Mouse (Mus musculus) embryo, embryonic 11 days (tissue): ENCODE measurements around the gene Cmpk2.
"Not testable (repeated sequence)": the region's sequence is repeated elsewhere in the genome, so short reads cannot be mapped to it uniquely, and the experiment has no call there.

Experiments used
- DNase-seq: peaks from one replicate; pipeline ENCODE4 v3.0.0-alpha.2; 2015

Cmpk2 gene

GRCm38 (mm10) chr12:26485738-26486580, 17.0 kb downstream of the Cmpk2 start:
- DNase-seq = not testable (repeated sequence)

- DNase-seq = peak; percentile 78
Observed at GRCm38 (mm10) chr12:26487874-26488616, 19.0 kb downstream of the Cmpk2 start.

GRCm38 (mm10) chr12:26488617-26489274, 19.7 kb downstream of the Cmpk2 start:
- DNase-seq = no peak

GRCm38 (mm10) chr12:26489942-26490341, 20.9 kb downstream of the Cmpk2 start:
- peak; percentile 16 for DNase-seq

GRCm38 (mm10) chr12:26501042-26501441, 32.0 kb downstream of the Cmpk2 start:
- DNase-seq = no peak

- DNase-seq = no peak
Observed at GRCm38 (mm10) chr12:26510971-26511370, 42.0 kb downstream of the Cmpk2 start.

DNA sequence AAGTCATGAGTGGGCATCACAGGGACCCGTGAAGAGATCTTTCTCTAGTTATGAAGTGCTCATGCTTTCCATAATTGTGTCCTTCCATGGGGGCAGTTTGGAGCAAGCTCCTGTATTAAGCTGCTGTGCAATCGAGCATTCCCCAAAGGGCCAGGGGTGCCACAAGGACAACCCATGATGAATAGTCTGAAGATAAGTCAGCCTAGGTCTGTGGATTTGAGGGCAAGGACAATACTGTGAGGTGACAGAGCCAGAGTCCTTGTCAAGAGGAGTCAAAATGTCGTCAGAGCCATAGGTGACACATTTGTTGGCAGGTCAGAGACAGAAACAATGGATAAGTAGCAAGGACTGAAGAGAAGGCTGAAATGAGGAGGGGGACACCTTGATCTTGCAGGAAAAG, 49.2 kb downstream of the Cmpk2 start:
- no peak for DNase-seq

- DNase-seq = peak; percentile 19
Observed at GRCm38 (mm10) chr12:26524943-26525697, 56.1 kb downstream of the Cmpk2 start.

DNA sequence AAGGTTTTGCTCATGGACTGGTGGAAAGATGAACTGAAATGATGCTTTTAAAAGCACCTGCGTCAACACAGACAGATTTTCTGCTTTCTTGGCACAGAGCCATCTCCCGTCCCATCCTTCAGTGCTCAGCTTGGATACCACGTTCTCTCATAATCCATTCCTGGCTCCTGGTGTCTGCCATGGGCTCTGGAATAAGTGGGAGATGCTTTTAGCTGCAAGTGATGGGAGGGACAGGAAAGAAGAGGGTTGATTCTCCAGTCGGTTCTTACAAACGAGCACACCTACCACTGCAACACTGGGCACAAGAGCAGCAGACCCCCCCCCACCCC, 56.7 kb downstream of the Cmpk2 start:
- no peak for DNase-seq
